Mouse (Mus musculus): ENCODE measurements at regions not wholly inside any gene's neighbourhood (a gene's known extent, or its start where the extent isn't known, plus 50 kb on each side); places are given as distances from the start of the nearest gene placed in this dataset.

GRCm38 (mm10) chr6:16098761-16099160 is 378.3 kb downstream of the Mdfic start:
- no peak for TF ChIP-seq CTCF (conservative IDR thresholded peaks at IDR 0.05; ENCODE audit: insufficient read depth, insufficient read length, low read depth, low read length)
- no peak for TF ChIP-seq POLR2A (IDR thresholded peaks at IDR 0.05; ENCODE audit: low read depth, low read length)

Measured in kidney, adult 2 months (tissue).